Mouse (Mus musculus): ENCODE results near the gene Snrnp25.

DNA sequence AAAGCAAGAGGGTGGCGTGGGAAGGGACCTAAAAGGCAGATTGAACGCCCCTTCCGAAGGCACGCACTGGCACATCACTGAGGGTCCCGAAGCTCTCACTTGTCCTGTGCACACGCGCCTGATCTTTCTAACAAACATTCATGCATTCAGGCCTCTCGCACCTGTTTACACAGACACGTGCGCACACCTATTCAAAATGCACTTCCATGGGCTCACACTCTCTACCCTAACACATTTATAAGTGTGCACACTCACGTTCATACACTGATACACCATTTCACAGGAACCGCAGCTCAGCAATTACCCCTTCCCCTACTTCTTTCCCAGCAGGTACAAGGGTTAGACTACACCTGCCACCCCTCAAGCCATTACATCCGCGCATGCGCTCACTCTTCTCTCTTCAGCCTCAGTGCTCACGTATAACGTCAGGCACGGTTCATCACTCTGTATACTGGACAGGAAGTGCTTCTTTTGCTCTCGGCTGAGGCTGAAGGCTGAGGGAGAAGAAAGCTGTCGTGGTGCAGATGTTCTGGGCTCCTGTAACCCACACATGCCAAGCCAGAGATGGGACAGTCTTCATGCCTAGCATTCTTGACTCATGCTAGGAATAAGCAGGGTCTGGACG, 17.5 kb downstream of the Snrnp25 start:
- TF ChIP-seq CTCF (IDR thresholded peaks at IDR 0.05; ENCODE audit: low read depth, low read length) (no peak), EP300 (IDR thresholded peaks at IDR 0.05; ENCODE audit: insufficient read depth, low read depth, low read length) (no peak)

Measured in ES-Bruce4 (cell line).